Comparison of ENCODE assay signal across 7 mouse cellular contexts in the genomic region with DNA sequence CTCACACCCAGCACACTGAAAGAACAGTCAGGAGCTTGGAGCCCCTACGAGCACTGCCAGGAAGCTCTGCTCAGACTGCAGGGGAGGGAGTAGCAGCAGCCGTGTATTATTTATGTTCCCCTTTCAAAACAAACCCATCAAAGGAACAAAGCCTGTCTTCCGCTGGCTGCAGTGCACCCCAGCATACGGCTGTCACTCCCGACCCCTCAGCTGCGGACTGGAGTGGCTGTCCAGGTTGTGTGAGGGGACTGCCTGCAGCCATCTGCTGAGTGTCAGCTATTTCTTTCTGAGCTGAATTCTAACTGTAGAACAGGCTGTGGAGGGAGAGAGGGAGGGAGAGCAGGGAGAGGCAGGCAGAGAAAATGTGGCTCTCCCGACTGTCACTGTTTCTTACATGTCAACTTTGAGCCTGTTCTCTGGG.
DNase-seq lines count a peak whose midpoint lies in the region; ATAC-seq and TF ChIP-seq lines count a peak whose summit lies in the region.

No protein-coding gene starts in this region.

- peaks cover 27% of the 10 kb centered on the region for H3K4me1 ChIP-seq in forebrain, embryonic 12.5 days
- H3K4me1 ChIP-seq in midbrain, postnatal 0 days (ENCODE audit: insufficient read depth, low read length), result peaks cover 8% of the 10 kb centered on the region; the same call in 1 of the 2 replicates

- 3% methylated on average over 7 of the region's 7 CpGs for WGBS in forebrain, embryonic 12.5 days
- WGBS in midbrain, postnatal 0 days, result 3% methylated on average over 7 of the region's 7 CpGs

- peak overlapping the region; percentile 82 for H3K27ac ChIP-seq in layer of hippocampus, adult 2 months
- peak overlapping the region; percentile 57 for H3K27ac ChIP-seq in forebrain, embryonic 12.5 days
- H3K27ac ChIP-seq in midbrain, postnatal 0 days (ENCODE audit: low read depth, low read length), result peak overlapping the region; percentile 55

- no peaks in the 10 kb centered on the region for H3K27me3 ChIP-seq in forebrain, embryonic 12.5 days
- H3K27me3 ChIP-seq in midbrain, postnatal 0 days (ENCODE audit: insufficient read depth, low read length), result no peaks in the 10 kb centered on the region

- ATAC-seq in forebrain, embryonic 12.5 days (ENCODE audit: low FRiP score), result peak; percentile 87
- ATAC-seq in midbrain, postnatal 0 days (ENCODE audit: low FRiP score), result peak; percentile 69

- 0 out of 2 replicates have a peak, but pooled peaks have one; percentile 9 for TF ChIP-seq CTCF in layer of hippocampus, adult 2 months (conservative IDR thresholded peaks at IDR 0.05)
- no peak for TF ChIP-seq CTCF in midbrain, postnatal 0 days (IDR thresholded peaks at IDR 0.05)

- H3K4me2 ChIP-seq in forebrain, embryonic 12.5 days, result peak overlapping the region; percentile 23
- peak overlapping the region; percentile 46 for H3K4me2 ChIP-seq in midbrain, postnatal 0 days (ENCODE audit: low read depth, low read length, poor library complexity, severe bottlenecking)

- H3K4me3 ChIP-seq in layer of hippocampus, adult 2 months, result peak overlapping the region; percentile 32
- H3K4me3 ChIP-seq in forebrain, embryonic 12.5 days (replicated peaks), result no peak overlapping the region; the same call in 1 of the 2 replicates
- H3K4me3 ChIP-seq in midbrain, postnatal 0 days (ENCODE audit: low read depth, low read length), result 0 out of 2 replicates have a peak overlapping the region, but pooled peaks have one; percentile 10

- H3K9me3 ChIP-seq in forebrain, embryonic 12.5 days, result no peaks in the 10 kb centered on the region
- no peaks in the 10 kb centered on the region for H3K9me3 ChIP-seq in midbrain, postnatal 0 days (ENCODE audit: low read length)

- no peaks in the 10 kb centered on the region for H3K36me3 ChIP-seq in forebrain, embryonic 12.5 days (replicated peaks)
- H3K36me3 ChIP-seq in midbrain, postnatal 0 days (ENCODE audit: insufficient read depth, low read length), result no peaks in the 10 kb centered on the region

- peak; percentile 36 to 47 for DNase-seq in layer of hippocampus, adult 2 months (ENCODE audit: low spot score in 2 of 2)
- DNase-seq in layer of hippocampus, adult 8-10 months (ENCODE audit: low spot score in 2 of 2), result no peak
- peak; percentile 30 to 38 for DNase-seq in layer of hippocampus, postnatal 36 days
- peak; percentile 74 for DNase-seq in midbrain, postnatal 0 days (ENCODE audit: low spot score)
- no peak for DNase-seq in spleen, adult 12 weeks (ENCODE audit: low spot score)
- DNase-seq in testis, postnatal 10 days (ENCODE audit: low spot score), result no peak

- H3K9ac ChIP-seq in forebrain, embryonic 12.5 days, result no peak overlapping the region
- peak overlapping the region; percentile 34; the same call in 1 of the 2 replicates for H3K9ac ChIP-seq in midbrain, postnatal 0 days (replicated peaks; ENCODE audit: low read length, poor library complexity, severe bottlenecking)

Comparison
In these comparisons a context has a peak if more than half of its experiments do, and no peak if none do; other contexts are left out.
1. DNase-seq: peak in layer of hippocampus, adult 2 months (2 of 2), layer of hippocampus, postnatal 36 days (2 of 2) and midbrain, postnatal 0 days (single experiment); none in layer of hippocampus, adult 8-10 months (0 of 2), spleen, adult 12 weeks (single experiment) and testis, postnatal 10 days (single experiment).
2. Peak in every context shown above with its lines, with median percentiles within 50 percentile points of each other: H3K27ac ChIP-seq.